Mouse (Mus musculus) limb, embryonic 12.5 days (tissue): ENCODE measurements at regions not wholly inside any gene's neighbourhood (a gene's known extent, or its start where the extent isn't known, plus 50 kb on each side); places are given as distances from the start of the nearest gene placed in this dataset.

Experiments
- ATAC-seq: fragments of 200-750 bp; cut with Nextera tagmentation; 2 replicates; pipeline ENCODE4 v1.8.0; 2017; ENCODE audit warnings: low read depth, moderate TSS enrichment; ENCODE audit not compliant: insufficient number of reproducible peaks, insufficient read depth, low FRiP score, low TSS enrichment
- H3K27ac ChIP-seq: fragments of 300-500 bp; sonication (generic); 2 replicates; pipeline ENCODE4 v1.5.1; 2016; ENCODE audit warnings: mild to moderate bottlenecking, moderate library complexity
- H3K27me3 ChIP-seq: fragments of 300-500 bp; sonication (generic); 2 replicates; pipeline ENCODE4 v1.6.1; 2016; ENCODE audit warnings: mild to moderate bottlenecking, moderate library complexity
- H3K36me3 ChIP-seq: fragments of 300-500 bp; sonication (generic); 2 replicates; pipeline ENCODE4 v1.6.1; 2016; ENCODE audit warnings: mild to moderate bottlenecking, moderate library complexity
- H3K4me1 ChIP-seq: fragments of 300-500 bp; sonication (generic); replicated peaks from 2 replicates; pipeline ENCODE4 v1.6.1; 2016
- H3K4me2 ChIP-seq: fragments of 300-500 bp; sonication (generic); 2 replicates; pipeline ENCODE4 v1.6.1; 2016; ENCODE audit warnings: mild to moderate bottlenecking, moderate library complexity
- H3K4me3 ChIP-seq: fragments of 300-500 bp; sonication (generic); replicated peaks from 2 replicates; pipeline ENCODE4 v1.5.1; 2016; ENCODE audit warnings: mild to moderate bottlenecking
- H3K9ac ChIP-seq: fragments of 300-500 bp; sonication (generic); replicated peaks from 2 replicates; pipeline ENCODE4 v1.6.1; 2016; ENCODE audit warnings: mild to moderate bottlenecking, moderate library complexity
- H3K9me3 ChIP-seq: fragments of 300-500 bp; sonication (generic); 2 replicates; pipeline ENCODE4 v1.6.1; 2016; ENCODE audit warnings: mild to moderate bottlenecking, moderate library complexity
- WGBS: fragments of 180-500 bp; shearing (Covaris S2); methylation state at CpG from one replicate; pipeline ENCODE4 v1.1.7; 2016; 5-methylcytosine and 5-hydroxymethylcytosine counted together

- no peak overlapping the region for H3K4me3 ChIP-seq
- no peaks in the 10 kb centered on the region for H3K4me1 ChIP-seq
- no peak overlapping the region for H3K4me2 ChIP-seq
- no peak overlapping the region for H3K9ac ChIP-seq
- no peak overlapping the region for H3K27ac ChIP-seq
- WGBS: 86% methylated on average over 9 of the region's 9 CpGs
- no peaks in the 10 kb centered on the region for H3K9me3 ChIP-seq
- no peaks in the 10 kb centered on the region for H3K36me3 ChIP-seq
- no peak for ATAC-seq
- no peaks in the 10 kb centered on the region for H3K27me3 ChIP-seq
Observed at GRCm38 (mm10) chr13:60514806-60515205, 86.9 kb upstream of the Dapk1 start.

- no peak for ATAC-seq
- Histone ChIP-seq H3K27me3 (no peaks in the 10 kb centered on the region), H3K27ac (no peak overlapping the region)
Observed at GRCm38 (mm10) chr13:60518010-60518409, 83.7 kb upstream of the Dapk1 start.

GRCm38 (mm10) chr13:60519708-60520107, 82.0 kb upstream of the Dapk1 start:
- no peak for ATAC-seq
- H3K27me3 ChIP-seq: no peaks in the 10 kb centered on the region
- 67% methylated on average over 4 of the region's 4 CpGs for WGBS
- no peak overlapping the region for H3K4me3 ChIP-seq
- no peaks in the 10 kb centered on the region for H3K9me3 ChIP-seq
- H3K27ac ChIP-seq: no peak overlapping the region
- H3K36me3 ChIP-seq: no peaks in the 10 kb centered on the region
- H3K4me1 ChIP-seq: no peaks in the 10 kb centered on the region
- no peak overlapping the region for H3K9ac ChIP-seq
- H3K4me2 ChIP-seq: no peak overlapping the region

More at GRCm38 (mm10) chr13:60518010-60518409, 83.7 kb upstream of the Dapk1 start:
- Histone ChIP-seq H3K4me2 (no peak overlapping the region), H3K36me3 (no peaks in the 10 kb centered on the region), H3K4me1 (no peaks in the 10 kb centered on the region), H3K4me3 (no peak overlapping the region), H3K9ac (no peak overlapping the region), H3K9me3 (no peaks in the 10 kb centered on the region)
- 79% methylated on average over 2 of the region's 2 CpGs for WGBS

- H3K27ac ChIP-seq: no peak overlapping the region
- no peaks in the 10 kb centered on the region for H3K36me3 ChIP-seq
- no peaks in the 10 kb centered on the region for H3K9me3 ChIP-seq
- no peaks in the 10 kb centered on the region for H3K27me3 ChIP-seq
- H3K4me3 ChIP-seq: no peak overlapping the region
- no peak overlapping the region for H3K9ac ChIP-seq
- H3K4me1 ChIP-seq: no peaks in the 10 kb centered on the region
- 73% methylated on average over 8 of the region's 8 CpGs for WGBS
- no peak for ATAC-seq
- no peak overlapping the region for H3K4me2 ChIP-seq
Observed at GRCm38 (mm10) chr13:60522719-60523450, 78.9 kb upstream of the Dapk1 start.

DNA sequence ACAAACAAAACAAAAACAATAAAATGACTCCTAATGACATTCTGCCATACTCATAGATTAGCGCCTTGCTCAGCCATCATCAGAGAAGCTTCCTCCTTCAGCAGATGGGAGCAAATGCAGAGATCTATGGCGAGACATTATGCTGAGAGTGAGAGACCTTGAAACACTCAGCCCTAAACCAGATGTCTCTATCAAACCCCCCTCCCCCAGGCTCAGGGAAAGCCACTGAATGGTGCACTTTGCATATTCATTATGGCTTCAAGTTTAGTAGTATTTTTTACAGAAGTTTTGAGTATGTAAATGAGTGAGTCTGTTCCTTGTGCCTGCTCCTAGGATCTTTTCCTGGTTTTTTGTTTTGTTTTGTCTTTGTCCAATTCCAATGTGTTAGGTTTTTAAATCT, 73.9 kb upstream of the Dapk1 start:
- ATAC-seq: no peak
- no peak overlapping the region for H3K9ac ChIP-seq
- no peak overlapping the region for H3K4me3 ChIP-seq
- H3K4me2 ChIP-seq: no peak overlapping the region
- no peaks in the 10 kb centered on the region for H3K36me3 ChIP-seq
- H3K27ac ChIP-seq: no peak overlapping the region
- 65% methylated on average over 2 of the region's 2 CpGs for WGBS
- no peaks in the 10 kb centered on the region for H3K27me3 ChIP-seq
- H3K9me3 ChIP-seq: no peaks in the 10 kb centered on the region
- H3K4me1 ChIP-seq: peaks cover 8% of the 10 kb centered on the region

- Histone ChIP-seq H3K9ac (no peak overlapping the region), H3K9me3 (no peaks in the 10 kb centered on the region), H3K4me1 (peaks cover 8% of the 10 kb centered on the region), H3K27me3 (no peaks in the 10 kb centered on the region), H3K27ac (no peak overlapping the region), H3K36me3 (no peaks in the 10 kb centered on the region), H3K4me2 (no peak overlapping the region), H3K4me3 (no peak overlapping the region)
- ATAC-seq: no peak
- 39% methylated on average over 1 of the region's 1 CpGs for WGBS
Observed at GRCm38 (mm10) chr13:60528819-60529218, 72.9 kb upstream of the Dapk1 start.

DNA sequence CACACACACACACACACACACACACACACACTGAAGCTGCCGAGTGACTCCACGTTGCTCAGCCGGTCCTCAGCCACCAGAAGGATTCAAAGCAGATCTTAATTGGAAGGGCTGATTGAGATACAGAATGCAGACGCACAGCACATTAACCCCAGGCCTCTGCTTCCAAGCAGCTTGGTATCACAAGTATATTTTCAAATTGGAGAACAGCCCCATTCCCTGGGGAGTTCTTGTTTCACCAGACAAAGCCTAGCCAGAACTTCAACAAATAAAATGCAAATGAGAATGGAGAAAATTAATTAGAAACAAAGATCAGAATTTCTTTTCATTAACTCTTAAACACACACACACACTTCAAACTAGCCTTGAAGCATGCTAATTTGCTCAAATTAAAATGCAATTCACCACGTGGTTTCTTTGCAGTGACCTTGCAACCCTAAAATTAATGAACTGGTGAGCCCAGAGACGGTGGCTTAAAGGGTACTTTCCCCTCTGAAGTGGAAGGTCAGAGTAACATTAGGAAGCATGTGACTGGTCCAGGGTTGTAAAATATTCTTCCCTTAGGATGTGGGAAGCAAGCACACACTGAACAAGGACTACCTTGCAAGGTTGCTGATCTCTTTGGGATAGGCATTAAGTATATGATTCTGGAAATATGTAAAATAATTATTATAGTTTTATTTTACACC, 72.2 kb upstream of the Dapk1 start:
- Histone ChIP-seq H3K36me3 (no peaks in the 10 kb centered on the region), H3K27ac (no peak overlapping the region), H3K4me1 (peaks cover 8% of the 10 kb centered on the region), H3K4me3 (no peak overlapping the region), H3K9ac (no peak overlapping the region), H3K4me2 (no peak overlapping the region), H3K27me3 (no peaks in the 10 kb centered on the region), H3K9me3 (no peaks in the 10 kb centered on the region)
- 10% methylated on average over 6 of the region's 6 CpGs for WGBS
- ATAC-seq: no peak

DNA sequence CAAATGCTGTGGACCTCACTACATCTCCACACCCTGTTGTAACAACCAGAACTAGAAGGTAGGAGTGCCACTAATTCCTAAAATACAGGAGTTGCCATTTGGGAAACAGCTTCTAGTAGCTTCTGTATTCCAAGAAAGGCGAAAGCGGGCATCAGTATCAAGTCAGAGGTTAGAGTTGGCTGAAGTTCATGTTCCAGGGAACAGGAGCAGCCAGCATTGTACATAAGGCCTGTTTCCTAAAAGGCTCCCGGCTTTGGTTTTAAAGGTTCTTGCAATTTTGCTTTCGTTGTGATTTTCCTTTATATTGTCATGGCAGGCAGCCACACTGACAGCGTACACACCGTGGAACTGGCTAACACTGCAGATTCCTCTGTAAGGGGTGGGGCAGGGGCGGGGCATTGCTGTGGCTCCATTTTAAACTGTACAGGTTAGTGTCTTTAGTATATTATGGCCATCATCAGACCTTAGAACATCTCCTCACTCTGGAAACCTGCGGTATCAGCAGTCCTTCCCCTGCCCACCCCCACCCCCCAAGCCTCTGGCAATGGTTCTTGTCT, 67.8 kb upstream of the Dapk1 start:
- H3K36me3 ChIP-seq: no peaks in the 10 kb centered on the region
- H3K27ac ChIP-seq: no peak overlapping the region
- no peaks in the 10 kb centered on the region for H3K9me3 ChIP-seq
- H3K27me3 ChIP-seq: no peaks in the 10 kb centered on the region
- no peak overlapping the region for H3K4me3 ChIP-seq
- peaks cover 7% of the 10 kb centered on the region for H3K4me1 ChIP-seq
- no peak for ATAC-seq
- 90% methylated on average over 8 of the region's 8 CpGs for whole genome bisulfite sequencing
- no peak overlapping the region for H3K9ac ChIP-seq
- H3K4me2 ChIP-seq: no peak overlapping the region

DNA sequence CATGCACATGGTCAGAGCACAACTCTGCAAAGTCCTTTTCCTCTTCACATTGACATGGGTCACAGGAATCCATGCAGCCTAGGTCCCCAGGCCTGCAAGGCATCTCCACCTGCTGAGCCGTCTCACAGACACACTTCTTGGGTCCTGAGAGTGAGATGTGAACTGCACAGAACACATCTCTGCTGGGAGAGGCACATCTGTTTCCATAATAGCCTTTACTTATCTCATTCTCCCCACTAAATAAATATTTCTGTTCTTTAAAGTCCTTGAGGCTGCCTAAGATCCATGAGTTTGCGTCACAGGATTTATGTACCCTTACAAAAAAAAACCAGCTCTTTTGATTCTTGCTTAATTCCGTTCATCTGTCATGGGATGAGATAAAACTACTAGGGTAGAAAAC, 67.2 kb upstream of the Dapk1 start:
- 61% methylated on average over 3 of the region's 3 CpGs for WGBS
- Histone ChIP-seq H3K9me3 (no peaks in the 10 kb centered on the region), H3K27ac (no peak overlapping the region), H3K36me3 (no peaks in the 10 kb centered on the region), H3K4me1 (peaks cover 2% of the 10 kb centered on the region; the same call in 1 of the 2 replicates), H3K27me3 (no peaks in the 10 kb centered on the region), H3K4me2 (no peak overlapping the region), H3K4me3 (no peak overlapping the region), H3K9ac (no peak overlapping the region)
- ATAC-seq: no peak

- WGBS: 70% methylated on average over 7 of the region's 7 CpGs
- no peak for ATAC-seq
Observed at GRCm38 (mm10) chr13:60535045-60535444, 66.7 kb upstream of the Dapk1 start.

GRCm38 (mm10) chr13:60536725-60537124, 65.0 kb upstream of the Dapk1 start:
- H3K9me3 ChIP-seq: no peaks in the 10 kb centered on the region
- 78% methylated on average over 5 of the region's 5 CpGs for WGBS
- no peak overlapping the region for H3K9ac ChIP-seq
- H3K4me3 ChIP-seq: no peak overlapping the region
- no peaks in the 10 kb centered on the region for H3K27me3 ChIP-seq
- H3K27ac ChIP-seq: no peak overlapping the region
- no peak for ATAC-seq
- H3K36me3 ChIP-seq: no peaks in the 10 kb centered on the region
- no peak overlapping the region for H3K4me2 ChIP-seq
- no peaks in the 10 kb centered on the region for H3K4me1 ChIP-seq

More at GRCm38 (mm10) chr13:60535045-60535444, 66.7 kb upstream of the Dapk1 start:
- H3K27me3 ChIP-seq: no peaks in the 10 kb centered on the region
- H3K9ac ChIP-seq: no peak overlapping the region
- no peak overlapping the region for H3K27ac ChIP-seq
- H3K9me3 ChIP-seq: no peaks in the 10 kb centered on the region
- no peaks in the 10 kb centered on the region for H3K4me1 ChIP-seq
- no peak overlapping the region for H3K4me2 ChIP-seq
- no peak overlapping the region for H3K4me3 ChIP-seq
- no peaks in the 10 kb centered on the region for H3K36me3 ChIP-seq
